Mouse (Mus musculus) heart, embryonic 13.5 days (tissue): Measurements from ENCODE around the gene Trpv1. TPM values are rescaled to one million over a fixed set of nuclear protein-coding genes. Genes with fewer than 3 reads are reported as not detected.

Experiments used
- ATAC-seq: fragments of 200-750 bp; cut with Nextera tagmentation; 2 replicates; pipeline ENCODE4 v1.8.0; 2017; ENCODE audit warnings: moderate TSS enrichment; ENCODE audit not compliant: insufficient number of reproducible peaks, low FRiP score, low TSS enrichment; ENCODE audit errors: extremely low read depth
- H3K27ac ChIP-seq: fragments of 300-500 bp; sonication (generic); replicated peaks from 2 replicates; pipeline ENCODE4 v1.5.1; 2015; ENCODE audit warnings: moderate library complexity, mild to moderate bottlenecking, inconsistent platforms
- H3K27me3 ChIP-seq: fragments of 300-500 bp; sonication (generic); replicated peaks from 2 replicates; pipeline ENCODE4 v1.6.1; 2015; ENCODE audit warnings: mild to moderate bottlenecking, inconsistent platforms
- H3K36me3 ChIP-seq: fragments of 300-500 bp; sonication (generic); 2 replicates; pipeline ENCODE4 v1.6.1; 2015; ENCODE audit warnings: mild to moderate bottlenecking, inconsistent platforms
- H3K4me1 ChIP-seq: fragments of 300-500 bp; sonication (generic); 2 replicates; pipeline ENCODE4 v1.6.1; 2015; ENCODE audit warnings: inconsistent platforms
- H3K4me2 ChIP-seq: fragments of 300-500 bp; sonication (generic); 2 replicates; pipeline ENCODE4 v1.6.1; 2015; ENCODE audit warnings: inconsistent platforms, mild to moderate bottlenecking, moderate library complexity
- H3K4me3 ChIP-seq: fragments of 300-500 bp; sonication (generic); 2 replicates; pipeline ENCODE4 v1.5.1; 2015; ENCODE audit warnings: moderate library complexity, mild to moderate bottlenecking, inconsistent platforms
- H3K9ac ChIP-seq: fragments of 300-500 bp; sonication (generic); 2 replicates; pipeline ENCODE4 v1.6.1; 2015; ENCODE audit warnings: inconsistent platforms, mild to moderate bottlenecking, moderate library complexity
- H3K9me3 ChIP-seq: fragments of 300-500 bp; sonication (generic); 2 replicates; pipeline ENCODE4 v1.6.1; 2016; ENCODE audit warnings: inconsistent platforms
- WGBS: fragments of 180-500 bp; shearing (Covaris S2); methylation state at CpG from one replicate; pipeline ENCODE4 v1.1.7; 2015; ENCODE audit warnings: mixed read lengths; 5-methylcytosine and 5-hydroxymethylcytosine counted together
- polyA plus RNA-seq: library from polyadenylated mRNA; unstranded; fragments of >200 nt; fragmentation: Nextera tagmentation; extraction: Ambion mirVana; gene quantifications from 2 replicates; pipeline ENCODE4 v1.2.1, GENCODE M21; 2015

Trpv1 gene
- polyA plus RNA-seq, 1 experiment from 2014 or later = not detected

DNA sequence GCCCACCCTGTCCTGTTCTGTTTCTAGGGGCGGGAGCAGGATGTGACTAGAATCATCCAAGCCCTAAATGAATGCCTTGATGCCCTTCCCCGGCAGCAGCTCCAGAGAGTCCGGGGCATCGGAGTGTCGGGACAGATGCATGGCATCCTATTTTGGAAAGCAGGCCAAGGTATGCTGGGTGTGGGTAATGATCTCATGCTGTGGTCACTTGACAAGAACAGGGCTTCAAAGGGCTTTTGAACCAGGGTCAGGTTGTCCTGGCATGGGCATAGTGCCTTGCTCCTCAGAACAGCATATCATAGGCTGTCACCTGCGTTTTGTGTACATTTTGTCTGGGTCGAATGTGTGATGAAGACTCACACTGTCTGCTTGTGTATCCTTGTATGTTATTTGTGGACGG, 30.2 kb upstream of the Trpv1 start:
- H3K4me3 ChIP-seq = no peak overlapping the region
- no peaks in the 10 kb centered on the region for H3K27me3 ChIP-seq
- ATAC-seq = no peak
- 75% methylated on average over 8 of the region's 8 CpGs for WGBS
- H3K9me3 ChIP-seq = no peaks in the 10 kb centered on the region
- H3K4me2 ChIP-seq = no peak overlapping the region
- no peak overlapping the region for H3K9ac ChIP-seq
- H3K36me3 ChIP-seq = no peaks in the 10 kb centered on the region
- no peak overlapping the region for H3K27ac ChIP-seq
- H3K4me1 ChIP-seq = peaks cover 8% of the 10 kb centered on the region

DNA sequence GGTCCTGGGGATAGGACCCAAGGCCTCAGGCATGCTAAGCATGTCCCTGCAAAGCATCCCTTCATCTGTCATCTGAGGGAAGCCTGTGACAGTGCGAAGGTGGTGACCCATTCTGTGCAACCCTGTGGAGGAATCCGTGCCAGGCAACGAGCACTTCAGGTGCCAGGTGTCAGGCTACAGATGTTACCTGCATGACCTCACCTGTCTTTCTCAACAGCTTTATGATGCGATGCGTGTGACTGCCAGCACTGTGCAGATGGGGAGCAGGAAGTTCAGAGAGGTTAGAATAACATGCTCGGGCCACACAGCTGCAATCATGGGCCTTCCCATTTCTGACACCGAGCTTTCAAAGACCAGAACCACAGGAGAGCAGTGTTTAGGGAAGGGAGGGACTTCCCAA, 28.9 kb upstream of the Trpv1 start:
- Histone ChIP-seq H3K9me3 (no peaks in the 10 kb centered on the region), H3K9ac (no peak overlapping the region), H3K36me3 (no peaks in the 10 kb centered on the region), H3K4me1 (peaks cover under 1% of the 10 kb centered on the region; the same call in 1 of the 2 replicates), H3K27ac (no peak overlapping the region), H3K27me3 (no peaks in the 10 kb centered on the region), H3K4me2 (no peak overlapping the region), H3K4me3 (no peak overlapping the region)
- 59% methylated on average over 7 of the region's 7 CpGs for WGBS
- ATAC-seq = no peak

GRCm38 (mm10) chr11:73207621-73208020, 26.5 kb upstream of the Trpv1 start:
- ATAC-seq = no peak
- Histone ChIP-seq H3K4me2 (no peak overlapping the region), H3K9me3 (no peaks in the 10 kb centered on the region), H3K27ac (no peak overlapping the region), H3K9ac (no peak overlapping the region), H3K27me3 (no peaks in the 10 kb centered on the region), H3K4me1 (no peaks in the 10 kb centered on the region), H3K4me3 (no peak overlapping the region), H3K36me3 (no peaks in the 10 kb centered on the region)
- 66% methylated on average over 2 of the region's 2 CpGs for WGBS

- Histone ChIP-seq H3K27me3 (peaks cover 5% of the 10 kb centered on the region; the same call in 1 of the 2 replicates), H3K27ac (no peak overlapping the region), H3K4me1 (no peaks in the 10 kb centered on the region), H3K9ac (no peak overlapping the region), H3K36me3 (no peaks in the 10 kb centered on the region), H3K9me3 (no peaks in the 10 kb centered on the region), H3K4me3 (no peak overlapping the region), H3K4me2 (no peak overlapping the region)
- 65% methylated on average over 3 of the region's 3 CpGs for WGBS
- ATAC-seq = no peak
Measured at GRCm38 (mm10) chr11:73213956-73214355, 20.1 kb upstream of the Trpv1 start.

GRCm38 (mm10) chr11:73219671-73220070, 14.4 kb upstream of the Trpv1 start:
- no peak overlapping the region for H3K4me2 ChIP-seq
- no peaks in the 10 kb centered on the region for H3K4me1 ChIP-seq
- H3K9me3 ChIP-seq = no peaks in the 10 kb centered on the region
- 54% methylated on average over 2 of the region's 2 CpGs for WGBS
- H3K4me3 ChIP-seq = no peak overlapping the region
- no peak overlapping the region for H3K9ac ChIP-seq
- H3K27me3 ChIP-seq = peaks cover 5% of the 10 kb centered on the region; the same call in 1 of the 2 replicates
- H3K36me3 ChIP-seq = no peaks in the 10 kb centered on the region
- no peak for ATAC-seq
- no peak overlapping the region for H3K27ac ChIP-seq

GRCm38 (mm10) chr11:73220651-73221050, 13.4 kb upstream of the Trpv1 start:
- no peaks in the 10 kb centered on the region for H3K9me3 ChIP-seq
- WGBS = 81% methylated on average over 1 of the region's 1 CpGs
- no peaks in the 10 kb centered on the region for H3K27me3 ChIP-seq
- no peaks in the 10 kb centered on the region for H3K36me3 ChIP-seq
- no peak for ATAC-seq
- no peak overlapping the region for H3K27ac ChIP-seq
- no peaks in the 10 kb centered on the region for H3K4me1 ChIP-seq
- H3K4me3 ChIP-seq = no peak overlapping the region
- no peak overlapping the region for H3K4me2 ChIP-seq
- no peak overlapping the region for H3K9ac ChIP-seq

DNA sequence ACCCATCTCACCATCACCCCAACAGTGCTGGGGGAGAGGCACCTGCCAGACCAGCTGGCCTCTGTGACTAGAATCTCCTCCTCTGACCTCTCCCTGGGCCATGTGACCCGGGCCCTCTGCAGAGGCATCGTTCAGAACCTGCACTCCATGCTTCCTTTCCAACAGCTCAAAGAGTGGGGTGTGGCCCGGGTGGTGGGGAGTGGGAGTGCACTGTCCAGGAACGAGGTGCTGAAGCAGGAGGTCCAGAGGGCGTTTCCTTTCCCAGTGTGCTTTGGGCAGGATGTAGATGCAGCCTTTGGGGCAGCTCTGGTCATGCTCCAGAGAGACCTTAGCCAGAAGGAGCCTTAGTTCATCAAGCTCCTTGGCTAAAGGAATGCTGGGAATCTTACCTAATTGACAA, 11.2 kb upstream of the Trpv1 start:
- no peak for ATAC-seq
- Histone ChIP-seq H3K4me3 (no peak overlapping the region), H3K4me1 (no peaks in the 10 kb centered on the region), H3K4me2 (no peak overlapping the region), H3K27me3 (no peaks in the 10 kb centered on the region), H3K9ac (no peak overlapping the region), H3K36me3 (no peaks in the 10 kb centered on the region), H3K27ac (no peak overlapping the region), H3K9me3 (no peaks in the 10 kb centered on the region)
- WGBS = 25% methylated on average over 5 of the region's 5 CpGs

DNA sequence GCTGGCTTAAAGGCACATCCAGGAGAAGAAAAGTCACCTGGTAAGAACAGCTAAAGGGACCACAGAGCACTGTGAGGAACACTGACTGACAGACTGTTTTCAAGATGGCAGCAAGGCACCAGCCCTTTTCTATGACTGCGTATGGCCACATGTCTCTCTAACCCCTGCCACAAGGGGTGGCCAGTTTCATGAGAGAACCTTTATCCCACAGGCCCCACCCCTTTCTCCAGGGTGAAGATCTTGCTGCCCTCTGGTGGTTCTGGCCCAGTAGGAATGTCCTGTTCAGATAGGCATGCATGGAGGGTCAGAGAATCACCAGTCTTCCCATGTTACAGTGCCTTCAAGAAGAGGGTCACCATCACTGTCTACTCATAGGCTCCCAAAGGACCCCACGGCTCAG, 10.1 kb upstream of the Trpv1 start:
- Histone ChIP-seq H3K9me3 (no peaks in the 10 kb centered on the region), H3K27ac (no peak overlapping the region), H3K4me3 (no peak overlapping the region), H3K4me2 (no peak overlapping the region), H3K4me1 (no peaks in the 10 kb centered on the region), H3K27me3 (no peaks in the 10 kb centered on the region), H3K9ac (no peak overlapping the region), H3K36me3 (no peaks in the 10 kb centered on the region)
- WGBS = 68% methylated on average over 2 of the region's 2 CpGs
- ATAC-seq = no peak

DNA sequence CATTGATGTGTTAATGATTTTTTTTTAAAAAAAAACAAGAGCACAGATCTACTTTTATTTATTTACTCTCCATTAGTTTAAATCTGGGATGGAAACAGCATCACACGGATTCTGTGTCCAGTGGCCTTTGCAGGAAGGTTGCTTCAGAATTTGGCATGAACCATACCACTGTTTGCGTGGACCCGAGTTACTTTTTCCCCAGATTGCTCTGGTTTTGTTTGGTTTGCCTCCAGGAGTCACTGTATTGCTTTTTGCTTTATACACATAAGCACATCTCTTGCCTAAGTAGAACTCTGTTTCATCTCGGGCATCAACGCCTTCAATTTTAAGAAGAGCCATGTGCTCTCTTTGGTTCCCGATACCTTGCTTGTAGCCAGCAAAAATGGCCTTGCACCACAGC, 8.2 kb upstream of the Trpv1 start:
- H3K9me3 ChIP-seq = no peaks in the 10 kb centered on the region
- H3K27ac ChIP-seq = no peak overlapping the region
- WGBS = 84% methylated on average over 6 of the region's 6 CpGs
- H3K4me3 ChIP-seq = no peak overlapping the region
- ATAC-seq = no peak
- no peaks in the 10 kb centered on the region for H3K4me1 ChIP-seq
- H3K27me3 ChIP-seq = no peaks in the 10 kb centered on the region
- H3K4me2 ChIP-seq = no peak overlapping the region
- no peak overlapping the region for H3K9ac ChIP-seq
- H3K36me3 ChIP-seq = no peaks in the 10 kb centered on the region

- no peak for ATAC-seq
- no peaks in the 10 kb centered on the region for H3K27me3 ChIP-seq
- H3K4me3 ChIP-seq = no peak overlapping the region
- 72% methylated on average over 5 of the region's 5 CpGs for WGBS
- no peak overlapping the region for H3K4me2 ChIP-seq
- no peaks in the 10 kb centered on the region for H3K36me3 ChIP-seq
- no peaks in the 10 kb centered on the region for H3K9me3 ChIP-seq
- H3K9ac ChIP-seq = no peak overlapping the region
- H3K4me1 ChIP-seq = no peaks in the 10 kb centered on the region
- H3K27ac ChIP-seq = no peak overlapping the region
Measured at GRCm38 (mm10) chr11:73228881-73229280, 5.2 kb upstream of the Trpv1 start.

DNA sequence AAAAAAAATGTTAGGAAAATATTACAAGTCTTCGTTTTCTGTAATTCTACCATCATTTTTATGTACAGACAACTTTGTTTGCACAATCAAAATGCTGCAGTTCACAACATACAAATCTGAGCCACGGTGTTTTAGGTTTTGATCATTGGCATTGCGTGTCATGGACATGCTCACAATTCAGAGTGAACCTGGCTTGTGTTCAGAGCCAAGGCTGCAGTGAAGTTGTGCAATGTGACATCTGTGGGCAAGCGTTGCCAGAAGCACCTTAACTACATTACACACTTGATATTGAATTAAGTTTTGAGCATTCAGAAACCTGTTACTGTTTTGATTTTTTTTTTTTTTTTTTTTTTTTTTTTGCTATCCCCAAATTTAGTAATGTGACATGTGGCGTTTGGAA, 4.0 kb upstream of the Trpv1 start:
- Histone ChIP-seq H3K27me3 (no peaks in the 10 kb centered on the region), H3K27ac (no peak overlapping the region), H3K4me3 (no peak overlapping the region), H3K9me3 (no peaks in the 10 kb centered on the region), H3K9ac (no peak overlapping the region), H3K4me2 (no peak overlapping the region), H3K4me1 (no peaks in the 10 kb centered on the region), H3K36me3 (no peaks in the 10 kb centered on the region)
- WGBS = 79% methylated on average over 5 of the region's 5 CpGs
- no peak for ATAC-seq

DNA sequence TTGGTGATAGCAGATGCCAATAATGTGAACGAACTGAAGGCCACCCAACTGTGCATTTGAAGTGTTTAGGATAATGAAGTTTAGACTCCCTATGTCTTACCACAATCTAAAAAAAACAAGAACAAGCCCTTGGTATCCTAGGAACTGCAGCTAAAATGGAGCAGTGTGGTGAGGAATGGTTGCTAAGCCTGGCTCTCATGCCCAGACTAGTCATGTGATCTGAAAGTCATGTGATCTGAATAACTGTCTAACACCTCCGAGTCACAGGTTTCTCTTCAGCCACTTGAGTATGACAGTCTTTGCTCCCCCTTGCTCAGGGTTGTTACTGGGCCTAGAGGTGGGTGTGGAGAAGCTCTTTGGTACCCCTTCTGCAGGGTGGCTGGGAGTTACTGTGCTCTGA, 1.6 kb upstream of the Trpv1 start:
- Histone ChIP-seq H3K4me1 (peaks cover 11% of the 10 kb centered on the region), H3K9me3 (no peaks in the 10 kb centered on the region), H3K4me2 (no peak overlapping the region), H3K27me3 (no peaks in the 10 kb centered on the region), H3K9ac (no peak overlapping the region), H3K27ac (no peak overlapping the region), H3K4me3 (no peak overlapping the region), H3K36me3 (no peaks in the 10 kb centered on the region)
- no peak for ATAC-seq
- 47% methylated on average over 2 of the region's 2 CpGs for WGBS
